Mouse (Mus musculus) mouse embryonic stem cell (cell line): ENCODE results near the gene Ubr4.

ENCODE experiments used
- in situ Hi-C, 2 experiments: fragments of 300-500 bp; cut with MboI; formaldehyde crosslinking; loops; 1 replicate in 1 of 2; 3 replicates in 1 of 2; pipeline ENCODE4 v1.14.3; 2019 to 2020; ENCODE audit warnings: low sequenced_read_pairs in 2 of 2, low pct_unique_long_range_greater_than_20kb in 1 of 2, mixed read lengths in 1 of 2; ENCODE audit not compliant: unreplicated experiment in 1 of 2

Gene Ubr4

DNA sequence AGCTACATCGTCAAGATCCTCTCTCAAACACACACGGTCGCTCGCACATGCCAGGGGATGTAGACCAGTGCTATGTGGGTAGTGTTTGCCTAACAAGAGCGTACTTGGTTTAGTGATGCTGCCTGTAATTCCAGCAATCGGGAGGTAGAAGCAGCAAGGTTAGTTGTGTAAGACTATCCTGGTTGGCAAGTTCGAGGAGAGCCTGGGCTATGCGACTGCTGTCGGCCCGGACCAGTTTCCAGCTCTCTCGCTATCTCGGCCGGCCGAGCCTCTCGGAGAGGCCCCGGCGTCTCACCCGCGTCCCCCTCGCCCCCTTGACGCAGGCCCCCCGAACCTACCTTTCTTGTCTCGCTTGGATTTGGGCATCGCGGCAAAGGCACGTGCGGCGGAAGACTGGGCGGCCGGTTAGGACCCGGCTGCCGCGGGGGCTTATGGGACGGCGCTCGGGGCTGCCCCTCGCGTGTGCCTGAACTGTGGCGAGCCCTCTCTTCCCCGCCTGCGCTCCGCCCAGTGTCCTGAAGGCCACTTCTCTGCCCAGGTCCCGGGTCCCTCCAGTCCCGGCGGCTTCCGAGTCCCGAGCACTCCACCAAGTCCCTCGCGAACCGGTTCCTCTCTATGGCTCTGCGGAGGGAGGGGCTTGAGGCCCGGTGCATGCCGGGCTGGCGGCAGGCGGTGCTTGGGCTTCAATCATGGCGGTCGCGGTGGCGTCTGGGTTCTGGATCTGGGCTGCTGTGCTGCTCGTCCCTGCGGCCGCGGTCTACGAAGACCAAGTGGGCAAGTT lies at the start of gene Ubr4, which contains the start of the genes Mrto4 and Emc1:
Gene Ubr4 (plus strand): TSS at position 679 of the 781 bp plus-strand sequence.
Gene Mrto4 (minus strand): TSS at position 646 of the 781 bp plus-strand sequence.
Gene Emc1 (plus strand): TSS at position 657 of the 781 bp plus-strand sequence.
- in situ Hi-C loops, result no loop called here

- in situ Hi-C loops, result no loop called here
Observed at GRCm38 (mm10) chr4:139305521-139305920, 46.9 kb upstream of the Ubr4 start.

GRCm38 (mm10) chr4:139307916-139308315 lies 44.5 kb upstream of the Ubr4 start:
- in situ Hi-C loops, result no loop called here

GRCm38 (mm10) chr4:139309651-139310050 lies 42.8 kb upstream of the Ubr4 start:
- in situ Hi-C loops, result no loop called here

GRCm38 (mm10) chr4:139310171-139310898 lies 42.1 kb upstream of the Ubr4 start, which contains the start of the genes Pqlc2 and Akr7a5:
TSS of gene Pqlc2 (minus strand) at chr4:139310708.
TSS of gene Akr7a5 (plus strand) at chr4:139310744.
- in situ Hi-C loops, result no loop called here

- in situ Hi-C loops, result no loop called here
Observed at GRCm38 (mm10) chr4:139310899-139311701, 41.3 kb upstream of the Ubr4 start.

GRCm38 (mm10) chr4:139311707-139312106 lies 40.7 kb upstream of the Ubr4 start:
- in situ Hi-C loops, result no loop called here

GRCm38 (mm10) chr4:139312632-139313031 lies 39.8 kb upstream of the Ubr4 start:
- in situ Hi-C loops, result no loop called here

DNA sequence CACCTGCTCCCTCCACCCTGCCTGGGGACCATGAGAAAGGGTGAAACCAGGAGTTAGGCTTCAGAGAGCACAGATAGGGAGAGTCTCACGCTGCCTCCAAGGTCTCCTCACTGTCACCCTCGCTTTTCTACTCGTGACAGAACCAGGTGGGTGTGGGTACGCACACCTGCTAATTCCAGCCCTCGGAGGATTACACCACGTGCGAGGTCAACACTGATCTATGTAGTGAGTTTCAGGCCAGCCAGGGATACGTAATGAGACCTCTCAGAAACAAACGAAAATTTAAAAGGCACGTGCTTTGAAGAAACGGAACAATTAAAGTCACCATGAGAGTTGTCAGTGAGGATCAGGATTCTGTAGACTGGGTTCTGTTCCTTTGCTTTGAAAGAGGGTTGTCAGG lies 34.0 kb upstream of the Ubr4 start:
- in situ Hi-C loops, result no loop called here

GRCm38 (mm10) chr4:139319740-139320139 lies 32.7 kb upstream of the Ubr4 start:
- in situ Hi-C loops, result no loop called here

DNA sequence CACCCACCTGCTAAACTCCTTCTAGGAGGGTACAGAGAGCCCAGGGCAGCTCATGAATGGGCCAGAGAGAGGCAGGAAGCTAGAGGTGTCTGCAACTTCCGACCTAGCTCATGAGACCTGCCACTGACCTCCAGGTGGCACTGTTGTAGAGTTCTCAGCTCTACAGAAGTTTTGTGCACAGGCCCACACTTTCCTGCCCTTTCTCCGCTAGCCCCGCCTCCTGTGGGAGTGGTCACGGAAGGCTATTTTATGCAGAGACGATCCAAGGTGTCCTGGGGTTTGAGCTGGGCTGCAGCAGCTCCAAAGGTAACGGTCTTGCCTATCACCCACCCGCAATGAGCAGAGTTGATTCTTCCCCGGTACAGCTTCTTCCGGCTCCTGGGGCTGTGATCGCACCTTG lies 21.8 kb upstream of the Ubr4 start:
- in situ Hi-C loops, result no loop called here

DNA sequence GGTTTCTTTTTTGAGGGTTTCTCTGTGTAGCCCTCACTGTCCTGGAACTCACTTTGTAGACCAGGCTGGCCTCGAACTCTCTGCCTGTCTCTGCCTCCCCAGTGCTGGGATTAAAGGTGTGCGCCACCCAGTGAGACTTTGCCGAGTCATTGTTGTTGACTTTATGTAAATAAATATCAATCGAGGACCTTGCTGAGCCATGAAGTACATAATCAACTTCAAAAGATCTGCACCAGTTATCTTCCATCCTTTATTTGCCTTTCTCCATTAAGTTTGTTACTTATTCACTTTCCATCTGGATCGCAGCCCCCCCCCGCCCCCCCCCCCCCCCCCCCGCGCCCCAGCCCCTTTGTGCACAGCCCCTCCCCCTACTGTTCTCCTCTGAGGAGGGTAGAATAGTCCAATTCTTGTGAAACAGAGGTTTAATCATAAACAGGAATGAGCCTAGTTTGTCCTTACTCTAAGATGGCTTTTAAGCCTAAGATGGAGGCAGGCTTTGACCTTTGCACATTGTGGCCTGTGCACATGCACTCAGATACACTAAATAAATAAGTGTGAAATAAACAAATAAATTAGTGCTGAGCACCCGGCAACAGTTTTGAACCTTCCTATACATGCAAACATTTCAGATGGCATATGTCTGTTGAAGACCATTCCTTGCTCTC lies 17.6 kb upstream of the Ubr4 start:
- in situ Hi-C loops, result no loop called here

DNA sequence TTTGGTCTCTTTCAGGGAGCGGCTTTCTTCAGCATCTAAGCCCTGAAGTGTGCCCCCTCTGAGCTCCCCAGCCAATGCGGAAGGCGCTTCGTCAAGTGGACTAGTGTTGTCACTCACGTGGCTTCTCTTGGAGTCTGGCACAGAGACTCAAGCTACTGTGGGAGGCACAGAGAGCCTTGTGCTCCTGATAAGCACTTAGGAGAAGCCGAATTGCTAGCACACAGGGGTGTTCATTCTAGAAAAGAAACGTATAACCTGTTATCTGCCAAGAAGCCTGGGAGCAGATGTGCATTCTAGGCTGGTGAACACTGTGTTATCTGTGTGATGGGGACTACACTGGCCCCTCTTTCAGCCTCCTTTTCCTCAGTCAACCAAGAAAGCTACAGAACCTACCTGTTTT lies 16.9 kb upstream of the Ubr4 start:
- in situ Hi-C loops, result no loop called here

GRCm38 (mm10) chr4:139336822-139337483 lies 15.5 kb upstream of the Ubr4 start:
- in situ Hi-C loops, result no loop called here

GRCm38 (mm10) chr4:139338145-139338544 lies 14.3 kb upstream of the Ubr4 start:
- in situ Hi-C loops, result no loop called here

GRCm38 (mm10) chr4:139340835-139341234 lies 11.6 kb upstream of the Ubr4 start:
- in situ Hi-C loops, result no loop called here

DNA sequence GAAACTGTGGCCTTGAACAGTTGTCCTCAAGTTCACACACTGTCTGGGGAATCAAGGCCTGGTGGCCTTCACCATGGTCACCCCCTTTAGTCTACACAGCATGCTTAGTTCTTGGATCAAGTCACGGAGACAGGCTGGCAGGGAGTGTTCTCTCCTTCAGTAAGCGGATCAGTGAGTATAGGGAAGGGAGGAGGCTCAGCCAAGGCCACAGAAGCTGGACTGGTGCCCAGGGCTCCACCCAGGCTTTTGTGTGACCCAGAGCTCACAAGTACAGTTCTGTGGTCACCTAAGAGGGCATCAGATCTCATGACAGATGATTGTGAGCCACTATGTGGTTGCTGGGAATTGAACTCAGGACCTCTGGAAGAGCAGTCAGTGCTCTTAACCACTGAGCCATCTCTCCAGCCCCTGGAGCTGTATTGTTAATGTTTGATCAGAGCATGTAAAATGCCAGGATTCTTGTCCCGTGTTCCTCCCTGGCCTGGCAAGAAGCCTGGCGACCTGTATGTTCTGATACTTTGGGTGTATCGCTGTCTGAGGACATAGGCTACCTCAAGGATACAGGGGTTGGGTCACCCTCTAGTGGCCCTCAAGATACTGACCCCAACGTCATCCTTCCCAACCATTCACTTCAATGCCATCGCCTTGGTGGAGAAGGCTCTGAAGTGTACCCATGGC lies 10.7 kb upstream of the Ubr4 start:
- in situ Hi-C loops, result no loop called here
